Mouse (Mus musculus) liver, embryonic 15.5 days (tissue): ENCODE measurements around the gene Cd101. TPM values are rescaled to one million over a fixed set of nuclear protein-coding genes. Genes with fewer than 3 reads are reported as not detected.
A peak's percentile ranks its signal among the peaks of the same experiment; 100 is the strongest.

Experiments
- ATAC-seq: fragments of 200-750 bp; cut with Nextera tagmentation; 2 replicates; pipeline ENCODE4 v1.8.0; 2017; ENCODE audit warnings: moderate number of reproducible peaks, mild to moderate bottlenecking, moderate library complexity; ENCODE audit not compliant: insufficient read depth
- H3K27ac ChIP-seq: fragments of 300-500 bp; sonication (generic); replicated peaks from 2 replicates; pipeline ENCODE4 v1.5.1; 2015; ENCODE audit warnings: mild to moderate bottlenecking, inconsistent platforms
- H3K27me3 ChIP-seq: fragments of 300-500 bp; sonication (generic); 2 replicates; pipeline ENCODE4 v1.6.1; 2015; ENCODE audit warnings: mild to moderate bottlenecking, inconsistent platforms
- H3K36me3 ChIP-seq: fragments of 300-500 bp; sonication (generic); replicated peaks from 2 replicates; pipeline ENCODE4 v1.6.1; 2015; ENCODE audit warnings: moderate library complexity, mild to moderate bottlenecking, inconsistent platforms
- H3K4me1 ChIP-seq: fragments of 300-500 bp; sonication (generic); replicated peaks from 2 replicates; pipeline ENCODE4 v1.6.1; 2015; ENCODE audit warnings: inconsistent platforms
- H3K4me2 ChIP-seq: fragments of 300-500 bp; sonication (generic); 2 replicates; pipeline ENCODE4 v1.6.1; 2015; ENCODE audit warnings: moderate library complexity, mild to moderate bottlenecking, inconsistent platforms
- H3K4me3 ChIP-seq: fragments of 300-500 bp; sonication (generic); replicated peaks from 2 replicates; pipeline ENCODE4 v1.5.1; 2015; ENCODE audit warnings: mild to moderate bottlenecking, inconsistent platforms
- H3K9ac ChIP-seq: fragments of 300-500 bp; sonication (generic); 2 replicates; pipeline ENCODE4 v1.6.1; 2015; ENCODE audit warnings: moderate library complexity, mild to moderate bottlenecking, inconsistent platforms
- H3K9me3 ChIP-seq: fragments of 300-500 bp; sonication (generic); replicated peaks from 2 replicates; pipeline ENCODE4 v1.6.1; 2016; ENCODE audit warnings: inconsistent platforms
- WGBS: fragments of 180-500 bp; shearing (Covaris S2); methylation state at CpG from one replicate; pipeline ENCODE4 v1.1.7; 2015; ENCODE audit warnings: mixed read lengths; ENCODE audit not compliant: insufficient replicate concordance; 5-methylcytosine and 5-hydroxymethylcytosine counted together
- polyA plus RNA-seq: library from polyadenylated mRNA; unstranded; fragments of >200 nt; fragmentation: Nextera tagmentation; extraction: Ambion mirVana; gene quantifications from 2 replicates; pipeline ENCODE4 v1.2.1, GENCODE M21; 2015

Cd101 gene
- polyA plus RNA-seq, 1 experiment from 2014 or later, result 0.07 TPM

DNA sequence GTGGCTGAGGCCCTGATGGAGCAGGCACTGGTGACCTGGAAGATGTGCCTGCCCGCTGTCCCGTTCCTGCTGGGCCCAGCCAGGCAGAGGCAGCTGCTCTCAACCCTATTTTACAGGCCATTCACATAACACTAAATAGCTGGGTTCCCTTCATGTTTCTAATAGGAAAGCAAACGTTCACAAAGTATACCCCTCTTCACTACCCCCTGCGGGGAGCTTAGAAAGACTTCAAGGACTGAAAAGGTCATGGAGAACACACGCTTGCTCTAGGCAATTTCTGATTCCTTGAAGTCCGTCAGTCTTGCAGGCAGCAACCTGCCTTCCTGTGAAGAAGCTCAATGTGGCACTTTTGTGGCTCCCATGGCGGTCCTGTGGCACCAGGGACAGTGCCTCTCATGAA, 12.6 kb upstream of the Cd101 start:
- Histone ChIP-seq H3K36me3 (no peaks in the 10 kb centered on the region), H3K27ac (no peak overlapping the region), H3K4me2 (no peak overlapping the region), H3K9ac (no peak overlapping the region), H3K4me1 (no peaks in the 10 kb centered on the region), H3K4me3 (no peak overlapping the region), H3K27me3 (no peaks in the 10 kb centered on the region), H3K9me3 (no peaks in the 10 kb centered on the region)
- no peak for ATAC-seq
- WGBS, result 64% methylated on average over 7 of the region's 7 CpGs

DNA sequence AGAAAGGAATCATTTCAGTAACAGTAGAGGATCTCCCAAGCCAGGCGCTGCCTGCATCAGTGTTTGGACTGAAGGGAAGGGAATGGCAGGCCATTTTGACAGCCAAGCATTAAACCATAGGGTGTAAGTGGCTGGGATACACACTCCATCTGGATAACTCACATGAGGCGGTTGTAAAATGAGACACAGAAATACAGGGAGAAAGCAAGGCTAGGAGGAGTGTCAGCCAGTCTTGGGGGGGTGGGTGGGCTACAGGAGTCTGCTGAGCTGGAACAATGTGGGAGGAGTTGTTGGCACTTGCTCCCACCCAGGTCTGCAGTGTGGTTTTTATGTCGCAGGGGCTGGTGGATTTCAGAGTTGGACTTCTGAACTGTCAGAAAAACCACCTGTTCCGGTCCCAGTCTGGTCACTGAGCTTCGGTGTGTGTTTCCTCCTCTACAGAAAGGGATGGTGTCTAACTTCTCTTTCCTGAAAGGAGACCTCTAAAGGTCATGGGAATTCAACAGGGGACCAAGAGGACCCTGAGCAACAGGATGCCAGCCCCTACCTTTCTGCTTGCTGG, 8.7 kb upstream of the Cd101 start:
- Histone ChIP-seq H3K36me3 (no peaks in the 10 kb centered on the region), H3K27me3 (no peaks in the 10 kb centered on the region), H3K4me2 (no peak overlapping the region), H3K9me3 (no peaks in the 10 kb centered on the region), H3K4me1 (0 out of 2 replicates have a peak, but pooled peaks cover 2% of the 10 kb centered on the region), H3K4me3 (no peak overlapping the region), H3K9ac (no peak overlapping the region), H3K27ac (no peak overlapping the region)
- 39% methylated on average over 5 of the region's 5 CpGs for WGBS
- no peak for ATAC-seq

DNA sequence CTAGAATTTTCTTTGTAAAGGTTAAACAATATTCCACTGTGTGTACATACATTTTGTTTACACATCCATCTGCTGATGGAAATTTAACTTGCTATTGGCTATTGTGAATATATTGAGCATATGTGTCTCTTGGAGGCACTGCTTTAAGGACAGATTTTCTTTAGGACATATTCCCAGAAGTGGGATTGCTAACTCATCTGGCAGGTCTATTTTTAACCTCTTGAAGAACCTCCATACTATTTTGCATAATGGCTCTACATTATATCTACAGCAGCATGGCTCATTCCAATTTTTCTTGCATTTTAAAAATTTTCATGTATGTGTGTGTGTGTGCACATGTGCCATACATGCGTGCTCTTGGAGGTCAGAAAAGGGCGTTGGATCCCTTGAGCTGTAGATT, 6.6 kb upstream of the Cd101 start:
- 69% methylated on average over 2 of the region's 2 CpGs for WGBS
- Histone ChIP-seq H3K36me3 (no peaks in the 10 kb centered on the region), H3K4me3 (no peak overlapping the region), H3K27me3 (no peaks in the 10 kb centered on the region), H3K4me2 (no peak overlapping the region), H3K27ac (no peak overlapping the region), H3K4me1 (0 out of 2 replicates have a peak, but pooled peaks cover 2% of the 10 kb centered on the region), H3K9ac (no peak overlapping the region), H3K9me3 (no peaks in the 10 kb centered on the region)
- ATAC-seq, result no peak

DNA sequence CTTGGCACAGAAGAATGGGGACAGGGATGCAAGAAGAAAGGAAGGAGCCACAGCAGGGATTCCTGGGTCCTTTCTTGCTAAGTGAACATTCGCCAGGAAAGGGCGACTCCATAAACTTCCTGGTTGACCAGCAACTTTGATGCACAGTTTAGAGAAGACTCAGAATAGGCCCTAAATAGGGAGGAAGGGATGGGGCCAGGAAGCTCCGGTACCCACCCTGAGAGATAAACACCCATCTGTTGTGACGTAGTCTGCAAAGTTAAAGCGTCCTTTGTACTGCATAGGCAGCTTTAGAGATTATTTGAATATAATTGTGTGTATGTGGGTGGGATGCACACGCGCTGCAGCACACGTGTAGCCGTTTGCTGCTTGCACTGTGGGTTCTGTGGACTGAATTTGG, 5.2 kb upstream of the Cd101 start:
- Histone ChIP-seq H3K4me1 (0 out of 2 replicates have a peak, but pooled peaks cover 2% of the 10 kb centered on the region), H3K9me3 (no peaks in the 10 kb centered on the region), H3K9ac (no peak overlapping the region), H3K4me2 (no peak overlapping the region), H3K36me3 (no peaks in the 10 kb centered on the region), H3K4me3 (no peak overlapping the region), H3K27me3 (no peaks in the 10 kb centered on the region), H3K27ac (no peak overlapping the region)
- ATAC-seq, result no peak
- 68% methylated on average over 9 of the region's 9 CpGs for WGBS

DNA sequence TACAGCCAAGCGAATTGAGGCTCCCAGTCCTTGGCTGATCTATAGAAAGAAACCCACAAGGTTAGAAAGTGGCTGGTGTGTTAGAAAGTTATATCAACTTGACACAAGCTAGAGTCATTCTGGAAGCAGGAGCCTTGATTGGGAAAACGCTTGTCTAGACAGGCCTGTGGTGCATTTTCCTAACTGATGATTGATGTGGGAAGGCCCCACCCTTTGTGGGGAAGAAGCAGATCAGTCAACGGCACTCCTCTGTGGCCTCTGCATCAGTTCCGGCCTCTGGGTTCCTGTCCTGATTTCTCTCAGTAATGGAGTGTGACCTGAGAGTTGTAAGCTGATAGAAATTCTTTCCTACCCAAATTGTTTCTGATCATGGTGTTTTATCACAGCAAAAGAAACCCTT, 4.3 kb upstream of the Cd101 start:
- H3K4me2 ChIP-seq, result no peak overlapping the region
- H3K4me1 ChIP-seq, result 0 out of 2 replicates have a peak, but pooled peaks cover 2% of the 10 kb centered on the region
- no peaks in the 10 kb centered on the region for H3K27me3 ChIP-seq
- H3K27ac ChIP-seq, result no peak overlapping the region
- H3K36me3 ChIP-seq, result no peaks in the 10 kb centered on the region
- no peak overlapping the region for H3K4me3 ChIP-seq
- no peak overlapping the region for H3K9ac ChIP-seq
- no peak for ATAC-seq
- WGBS, result 25% methylated on average over 4 of the region's 4 CpGs
- no peaks in the 10 kb centered on the region for H3K9me3 ChIP-seq

DNA sequence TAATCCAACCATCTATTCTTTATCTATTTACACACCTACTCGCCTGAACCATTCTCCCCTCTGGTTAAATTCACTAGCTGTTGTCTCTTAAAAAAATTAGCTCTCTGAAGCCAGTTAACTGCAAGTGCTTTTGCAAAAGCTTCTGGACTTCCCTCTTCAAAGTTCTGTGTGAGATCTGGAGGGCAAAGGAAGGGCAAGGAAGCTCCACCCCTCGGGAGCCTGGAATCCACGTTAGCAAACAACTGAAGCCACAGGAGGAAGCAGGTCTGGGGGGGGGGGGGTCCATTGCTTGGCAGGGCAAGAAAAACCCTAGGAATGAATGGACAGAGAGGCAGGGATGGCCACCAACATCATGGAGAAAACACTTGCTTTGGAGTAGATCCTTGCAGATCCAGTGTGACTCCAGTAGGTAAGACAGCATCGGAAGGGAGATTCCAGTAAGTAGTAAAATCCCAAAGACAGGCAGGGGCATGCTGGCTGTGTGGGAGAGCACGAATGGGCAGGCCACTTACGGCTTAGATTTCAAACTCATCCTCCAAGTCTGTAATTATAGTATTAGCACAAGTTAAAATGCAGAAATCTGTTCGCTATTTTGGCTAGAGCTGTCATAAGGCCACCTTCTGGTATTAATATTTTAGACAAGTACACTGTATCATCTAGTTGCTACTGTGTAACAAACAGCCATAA, 2.2 kb upstream of the Cd101 start:
- no peak overlapping the region for H3K4me2 ChIP-seq
- H3K9me3 ChIP-seq, result no peaks in the 10 kb centered on the region
- no peaks in the 10 kb centered on the region for H3K36me3 ChIP-seq
- H3K4me1 ChIP-seq, result 0 out of 2 replicates have a peak, but pooled peaks cover 2% of the 10 kb centered on the region
- no peak overlapping the region for H3K4me3 ChIP-seq
- 35% methylated on average over 7 of the region's 7 CpGs for WGBS
- ATAC-seq, result no peak
- H3K27me3 ChIP-seq, result no peaks in the 10 kb centered on the region
- no peak overlapping the region for H3K9ac ChIP-seq
- H3K27ac ChIP-seq, result peak overlapping the region; percentile 19; the same call in 1 of the 2 replicates

DNA sequence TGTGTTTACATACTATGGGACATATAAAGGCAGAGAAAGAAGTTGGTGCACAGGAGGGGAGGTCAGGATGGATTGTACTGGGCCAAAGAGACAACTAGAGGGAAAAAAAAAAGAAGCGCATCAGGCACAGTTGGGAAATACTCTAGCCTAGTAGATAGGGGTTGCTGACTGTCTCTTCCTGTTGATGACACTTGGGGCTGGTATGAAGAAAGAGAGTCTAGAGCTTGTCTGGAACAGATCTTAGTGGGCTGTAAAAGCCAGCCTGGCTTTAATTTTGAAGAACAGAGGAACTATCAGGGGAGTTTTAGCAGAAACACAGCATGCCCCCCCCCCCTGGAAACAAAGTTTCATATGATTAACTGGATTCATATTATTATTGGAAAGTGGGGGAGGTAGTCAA, 1.3 kb upstream of the Cd101 start:
- no peak overlapping the region for H3K9ac ChIP-seq
- no peaks in the 10 kb centered on the region for H3K9me3 ChIP-seq
- no peak overlapping the region for H3K4me3 ChIP-seq
- no peak overlapping the region for H3K4me2 ChIP-seq
- no peaks in the 10 kb centered on the region for H3K27me3 ChIP-seq
- 62% methylated on average over 1 of the region's 1 CpGs for WGBS
- 0 out of 2 replicates have a peak, but pooled peaks cover 2% of the 10 kb centered on the region for H3K4me1 ChIP-seq
- no peak overlapping the region for H3K27ac ChIP-seq
- no peak for ATAC-seq
- no peaks in the 10 kb centered on the region for H3K36me3 ChIP-seq

DNA sequence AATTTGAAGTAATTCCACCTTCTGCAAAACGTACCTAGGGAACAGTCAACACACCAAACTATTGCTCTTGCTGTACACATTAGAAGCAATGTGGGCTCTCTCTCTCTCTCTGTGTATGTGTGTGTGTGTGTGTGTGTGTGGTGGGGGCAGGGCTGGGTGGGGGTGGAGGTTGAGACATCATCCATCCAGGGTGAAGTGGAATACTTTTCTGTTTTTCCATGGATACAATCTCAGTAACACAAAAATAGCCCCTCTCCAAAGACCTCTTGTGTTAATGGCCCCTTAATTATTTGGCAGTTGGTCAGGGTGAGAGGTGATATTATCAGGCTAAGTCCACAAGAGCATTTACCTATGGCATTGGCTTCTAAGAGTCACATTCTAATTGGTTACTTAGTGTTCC, 2.6 kb downstream of the Cd101 start:
- WGBS, result 26% methylated on average over 1 of the region's 1 CpGs
- H3K4me2 ChIP-seq, result no peak overlapping the region
- ATAC-seq, result no peak
- no peaks in the 10 kb centered on the region for H3K36me3 ChIP-seq
- no peak overlapping the region for H3K27ac ChIP-seq
- no peak overlapping the region for H3K4me3 ChIP-seq
- H3K4me1 ChIP-seq, result no peaks in the 10 kb centered on the region
- no peaks in the 10 kb centered on the region for H3K27me3 ChIP-seq
- no peak overlapping the region for H3K9ac ChIP-seq
- no peaks in the 10 kb centered on the region for H3K9me3 ChIP-seq

DNA sequence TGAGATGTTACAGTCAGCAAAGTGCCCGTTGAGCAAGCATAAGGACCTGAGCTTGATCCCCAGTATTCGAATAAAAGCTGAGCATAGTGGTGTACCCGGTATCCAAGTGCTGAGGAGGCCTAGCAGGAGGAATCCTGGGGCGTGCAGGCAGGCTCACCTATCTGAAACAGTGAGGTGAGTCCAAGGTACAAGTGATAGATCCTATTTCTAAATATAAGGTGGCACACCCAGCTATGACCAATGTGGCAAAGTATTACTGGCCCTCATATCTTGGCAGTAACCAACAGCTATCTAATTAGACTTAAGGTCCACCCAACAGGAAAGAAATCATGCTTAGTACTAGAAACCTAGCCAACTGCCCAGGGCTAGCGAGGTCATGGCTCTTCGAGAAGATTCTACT, 6.4 kb downstream of the Cd101 start:
- no peak overlapping the region for H3K9ac ChIP-seq
- H3K4me1 ChIP-seq, result no peaks in the 10 kb centered on the region
- no peaks in the 10 kb centered on the region for H3K27me3 ChIP-seq
- no peak overlapping the region for H3K4me2 ChIP-seq
- no peak overlapping the region for H3K27ac ChIP-seq
- ATAC-seq, result no peak
- no peak overlapping the region for H3K4me3 ChIP-seq
- 67% methylated on average over 6 of the region's 6 CpGs for WGBS
- H3K9me3 ChIP-seq, result no peaks in the 10 kb centered on the region
- H3K36me3 ChIP-seq, result no peaks in the 10 kb centered on the region

DNA sequence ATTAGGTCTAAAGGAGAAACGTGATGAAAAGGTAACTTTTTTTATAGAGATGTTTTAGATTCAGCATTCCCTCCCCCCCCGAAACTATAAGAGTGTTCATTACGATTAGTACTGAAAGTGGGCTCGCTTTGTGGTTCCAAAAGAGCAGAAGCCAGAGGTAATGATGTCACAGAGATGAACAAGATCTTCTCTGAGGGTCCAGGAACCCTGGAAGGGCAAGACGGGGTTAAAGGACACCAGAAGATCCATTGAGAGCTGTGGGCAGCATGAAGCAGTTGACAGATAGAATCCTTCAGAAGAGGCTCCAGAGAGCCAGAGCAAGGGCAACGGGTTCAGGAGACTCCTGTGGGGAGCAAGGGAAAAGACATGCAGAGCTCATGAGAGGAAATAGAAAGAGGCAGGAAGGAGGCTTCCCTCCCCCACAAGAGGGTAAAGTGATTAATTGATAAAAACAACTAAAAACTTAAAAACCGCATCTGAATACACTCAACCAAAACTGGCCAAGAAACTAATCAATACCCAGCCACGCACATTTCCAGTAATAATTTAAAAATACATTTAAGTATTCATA, 7.8 kb downstream of the Cd101 start:
- H3K36me3 ChIP-seq, result no peaks in the 10 kb centered on the region
- H3K27me3 ChIP-seq, result no peaks in the 10 kb centered on the region
- H3K27ac ChIP-seq, result no peak overlapping the region
- H3K4me3 ChIP-seq, result no peak overlapping the region
- no peak overlapping the region for H3K9ac ChIP-seq
- H3K4me1 ChIP-seq, result no peaks in the 10 kb centered on the region
- no peak overlapping the region for H3K4me2 ChIP-seq
- WGBS, result 47% methylated on average over 8 of the region's 8 CpGs
- H3K9me3 ChIP-seq, result no peaks in the 10 kb centered on the region
- ATAC-seq, result no peak

DNA sequence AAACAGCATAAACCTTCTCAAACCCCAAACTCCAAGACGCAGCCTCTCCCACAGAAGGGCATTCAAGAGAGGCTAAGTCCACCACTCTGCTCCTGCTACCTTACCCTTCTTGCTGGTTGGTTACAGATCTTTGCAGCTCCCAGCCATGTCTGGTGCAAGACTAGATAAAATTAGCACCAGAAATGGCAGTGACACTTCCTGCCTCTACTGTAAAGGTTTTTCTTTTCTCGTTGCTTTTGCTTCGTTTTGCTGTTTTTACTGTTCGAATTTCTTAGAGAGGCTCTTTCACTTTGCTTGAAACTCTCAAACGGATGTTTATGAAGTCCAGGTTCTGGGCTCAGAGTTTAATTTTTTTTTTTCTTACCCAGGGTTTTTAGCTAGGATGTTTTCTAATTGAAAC, 8.3 kb downstream of the Cd101 start:
- no peak overlapping the region for H3K9ac ChIP-seq
- H3K27ac ChIP-seq, result no peak overlapping the region
- H3K4me3 ChIP-seq, result no peak overlapping the region
- 44% methylated on average over 5 of the region's 5 CpGs for WGBS
- no peaks in the 10 kb centered on the region for H3K4me1 ChIP-seq
- no peak for ATAC-seq
- no peak overlapping the region for H3K4me2 ChIP-seq
- H3K36me3 ChIP-seq, result no peaks in the 10 kb centered on the region
- no peaks in the 10 kb centered on the region for H3K27me3 ChIP-seq
- H3K9me3 ChIP-seq, result no peaks in the 10 kb centered on the region
